Mouse (Mus musculus) adrenal gland (tissue): ENCODE data around the gene Atg16l2.

Experiments used
- intact Hi-C: fragments of 180-260 bp; cut with DNase I; formaldehyde crosslinking; loops from one replicate; pipeline ENCODE4 v1.15.1; 2025

Gene Atg16l2

GRCm38 (mm10) chr7:101321218-101321827, 19.3 kb upstream of the Atg16l2 start:
- intact Hi-C loops: no loop called here

GRCm38 (mm10) chr7:101320399-101321217, 18.6 kb upstream of the Atg16l2 start:
- intact Hi-C loops: no loop called here

GRCm38 (mm10) chr7:101319796-101320195, 17.7 kb upstream of the Atg16l2 start:
- intact Hi-C loops: no loop called here

- intact Hi-C loops: no loop called here
Measured at GRCm38 (mm10) chr7:101318848-101319247, 16.8 kb upstream of the Atg16l2 start.

- intact Hi-C loops: no loop called here
Measured at GRCm38 (mm10) chr7:101317014-101317413, 15.0 kb upstream of the Atg16l2 start, which contains the start of gene Stard10. Gene Stard10, plus strand, starts transcription at chr7:101317086.

- intact Hi-C loops: no loop called here
Measured at GRCm38 (mm10) chr7:101316591-101317001, 14.5 kb upstream of the Atg16l2 start.

- intact Hi-C loops: no loop called here
Measured at GRCm38 (mm10) chr7:101315699-101316098, 13.6 kb upstream of the Atg16l2 start.

GRCm38 (mm10) chr7:101314396-101314795, 12.3 kb upstream of the Atg16l2 start:
- intact Hi-C loops: no loop called here

GRCm38 (mm10) chr7:101313033-101313432, 11.0 kb upstream of the Atg16l2 start:
- intact Hi-C loops: no loop called here

GRCm38 (mm10) chr7:101311061-101311460, 9.0 kb upstream of the Atg16l2 start:
- intact Hi-C loops: loop anchor here (2.0 kb wide), 1 partner anchor 62 kb away; no protein-coding TSS in a partner anchor

GRCm38 (mm10) chr7:101310327-101311028, 8.4 kb upstream of the Atg16l2 start:
- intact Hi-C loops: loop anchor here (2.0 kb wide), 1 partner anchor 62 kb away; no protein-coding TSS in a partner anchor

- intact Hi-C loops: loop anchor here (2.0 kb wide), 1 partner anchor 63 kb away; no protein-coding TSS in a partner anchor
Measured at GRCm38 (mm10) chr7:101309985-101310326, 7.9 kb upstream of the Atg16l2 start.

- intact Hi-C loops: no loop called here
Measured at GRCm38 (mm10) chr7:101306841-101307240, 4.8 kb upstream of the Atg16l2 start.

- intact Hi-C loops: no loop called here
Measured at GRCm38 (mm10) chr7:101302691-101303090, 640 bp upstream of the Atg16l2 start.

- intact Hi-C loops: no loop called here
Measured at GRCm38 (mm10) chr7:101301361-101301880, 630 bp downstream of the Atg16l2 start.

GRCm38 (mm10) chr7:101298375-101298774, 3.7 kb downstream of the Atg16l2 start:
- intact Hi-C loops: no loop called here

GRCm38 (mm10) chr7:101297023-101297405, 5.0 kb downstream of the Atg16l2 start:
- intact Hi-C loops: no loop called here

GRCm38 (mm10) chr7:101296252-101297022, 5.6 kb downstream of the Atg16l2 start:
- intact Hi-C loops: no loop called here

GRCm38 (mm10) chr7:101295438-101295837, 6.6 kb downstream of the Atg16l2 start:
- intact Hi-C loops: no loop called here

GRCm38 (mm10) chr7:101293611-101294010, 8.4 kb downstream of the Atg16l2 start:
- intact Hi-C loops: no loop called here

- intact Hi-C loops: no loop called here
Measured at GRCm38 (mm10) chr7:101293138-101293537, 8.9 kb downstream of the Atg16l2 start.
